In the genomic region with DNA sequence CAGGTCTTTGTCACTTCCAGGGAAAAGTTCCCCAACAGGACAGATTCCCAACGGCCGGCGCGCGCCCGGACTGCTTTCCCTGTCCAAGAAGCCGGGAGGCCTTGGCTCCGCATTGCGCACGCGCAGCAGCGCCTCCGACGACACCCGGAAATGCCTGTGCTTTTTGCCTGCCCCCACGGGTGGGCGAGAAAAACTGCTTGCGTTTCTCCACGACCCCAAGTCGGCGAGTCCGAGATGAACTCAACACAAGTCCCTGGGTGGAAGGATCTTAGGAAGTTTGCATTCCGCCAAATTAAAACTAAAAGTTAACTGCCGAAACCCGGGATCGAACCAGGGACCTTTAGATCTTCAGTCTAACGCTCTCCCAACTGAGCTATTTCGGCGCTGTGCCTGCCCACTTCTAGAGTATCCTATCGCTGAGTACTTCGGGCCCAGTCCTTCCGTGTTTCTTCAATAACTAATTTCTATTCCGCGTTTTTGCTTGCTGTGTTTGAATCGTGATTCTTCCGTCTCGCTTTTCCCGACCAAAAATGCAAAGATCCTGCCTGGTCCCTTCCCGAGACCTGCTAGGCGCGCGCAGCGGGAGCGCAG, we compare ENCODE assay signal across 8 mouse cellular contexts. TPM values are rescaled to one million over a fixed set of nuclear protein-coding genes. Genes with fewer than 3 reads are reported as not detected.
DNase-seq lines count a peak whose midpoint lies in the region; ATAC-seq lines count a peak whose summit lies in the region.

No protein-coding gene starts in this region.

- peak overlapping the region; percentile 93 for H3K4me3 ChIP-seq in megakaryocyte, embryonic 14.5 days (replicated peaks)

- ATAC-seq in common myeloid progenitor, adult 5-6 weeks (replicated peaks; ENCODE audit: low read depth, poor library complexity, severe bottlenecking): peak; percentile 72

- peak; percentile 98 for DNase-seq in ZHBTc4 (ENCODE audit: low read depth, low spot score)
- peak; percentile 85 to 88 for DNase-seq in gastrocnemius, adult 8-10 months (ENCODE audit: low spot score in 2 of 2)
- DNase-seq in hindlimb bud, embryonic 11.5 days (ENCODE audit: extremely low spot score, low read depth, low spot score): peak; percentile 73
- peak; percentile 84 to 95 for DNase-seq in left cerebral cortex, adult 8-10 months (ENCODE audit: low spot score in 2 of 2)
- DNase-seq in right cerebral cortex, postnatal 10 days (ENCODE audit: low spot score in 2 of 2): peak; percentile 92 to 94
- DNase-seq in urinary bladder, postnatal 25 days (ENCODE audit: low spot score): peak; percentile 90

- peaks cover 16% of the 10 kb centered on the region for H3K4me1 ChIP-seq in megakaryocyte, embryonic 14.5 days

- peaks cover 11% of the 10 kb centered on the region for H3K27me3 ChIP-seq in megakaryocyte, embryonic 14.5 days (replicated peaks)

- H3K36me3 ChIP-seq in megakaryocyte, embryonic 14.5 days (replicated peaks; ENCODE audit: low read length): no peaks in the 10 kb centered on the region

- no peaks in the 10 kb centered on the region for H3K9me3 ChIP-seq in megakaryocyte, embryonic 14.5 days

RNA-seq across cellular contexts. Expression of a gene that starts 37.3 kb away (rescaled TPM):
- 0.27 TPM in 1 of 2 replicates, not detected in the other for total RNA-seq in common myeloid progenitor, adult 5-6 weeks (2017)
- under 1 TPM; 0.22 to 0.75 (median 0.45) TPM for total RNA-seq in gastrocnemius, adult 8-10 months (2022)
- total RNA-seq in left cerebral cortex, adult 8-10 months (2022): under 1 TPM; 0.32 to 0.81 (median 0.70) TPM
- not detected in 2 replicates for polyA plus RNA-seq in megakaryocyte, embryonic 14.5 days (2012; ENCODE audit: insufficient read depth, low replicate concordance)

RNA-seq across cellular contexts. Expression of a gene that starts 43.2 kb away (rescaled TPM):
- total RNA-seq in common myeloid progenitor, adult 5-6 weeks (2017): 12.1 and 14.5 TPM in 2 replicates
- total RNA-seq in gastrocnemius, adult 8-10 months (2022): 1 to 10 TPM; 4.4 to 6.5 (median 5.6) TPM
- total RNA-seq in left cerebral cortex, adult 8-10 months (2022): 10 to 100 TPM in 1 of 4 experiments, 1 to 10 TPM in 3; 5.4 to 11.0 (median 7.5) TPM
- polyA plus RNA-seq in megakaryocyte, embryonic 14.5 days (2012; ENCODE audit: insufficient read depth, low replicate concordance): 5.5 TPM in 1 of 2 replicates, not detected in the other

RNA-seq across cellular contexts. Expression of a gene that starts 47.6 kb away (rescaled TPM):
- total RNA-seq in common myeloid progenitor, adult 5-6 weeks (2017): 6.5 and 11.1 TPM in 2 replicates
- 10 to 100 TPM; 38.8 to 41.3 (median 40.8) TPM for total RNA-seq in gastrocnemius, adult 8-10 months (2022)
- total RNA-seq in left cerebral cortex, adult 8-10 months (2022): 10 to 100 TPM; 26.0 to 30.7 (median 27.3) TPM
- polyA plus RNA-seq in megakaryocyte, embryonic 14.5 days (2012; ENCODE audit: insufficient read depth, low replicate concordance): 3.0 and 3.2 TPM in 2 replicates

Comparison
In these comparisons a context has a peak if more than half of its experiments do, and no peak if none do; other contexts are left out.
1. Peak in every context shown above with its lines: DNase-seq, ATAC-seq and H3K4me3 ChIP-seq.